Mouse (Mus musculus): ENCODE data around the gene Fitm1. TPM values are rescaled to one million over a fixed set of nuclear protein-coding genes. Genes with fewer than 3 reads are reported as not detected.

The Fitm1 gene
- total RNA-seq, 2 experiments from 2014 or later = not detected

DNA sequence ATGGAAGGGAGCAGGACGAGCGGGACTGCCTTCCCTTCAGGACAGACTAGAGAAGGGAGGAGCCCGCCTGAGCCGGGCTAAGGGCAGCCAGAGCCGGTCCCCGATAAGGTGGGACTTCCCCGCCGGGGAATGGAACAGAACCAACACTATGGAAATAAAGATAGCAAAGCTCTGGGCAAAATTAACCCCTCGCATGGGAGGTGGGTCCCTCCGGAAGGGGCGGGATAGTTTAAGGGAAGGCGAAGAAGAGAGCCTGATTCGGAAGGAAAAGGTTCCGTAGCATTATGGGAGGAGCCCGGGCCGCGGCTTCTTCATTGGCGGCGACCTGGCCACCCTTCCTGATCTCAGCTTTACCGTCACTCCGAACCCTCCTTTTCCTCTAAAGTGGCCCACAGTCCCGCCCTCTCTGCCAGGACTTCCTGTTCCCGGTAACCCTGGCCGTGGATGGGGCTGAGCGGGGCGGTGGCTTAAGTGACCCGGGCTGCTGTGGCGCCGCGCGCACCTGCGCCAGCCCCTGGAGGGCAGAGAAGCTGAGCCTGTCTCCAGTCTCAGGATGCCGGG is 16.0 kb downstream of the Fitm1 start, which contains the start of gene Rnf31:
Rnf31 (plus strand) TSS at position 378 of the 561 bp plus-strand sequence.
- peak; percentile 87 for ATAC-seq (replicated peaks; ENCODE audit: low FRiP score, poor library complexity, severe bottlenecking)

DNA sequence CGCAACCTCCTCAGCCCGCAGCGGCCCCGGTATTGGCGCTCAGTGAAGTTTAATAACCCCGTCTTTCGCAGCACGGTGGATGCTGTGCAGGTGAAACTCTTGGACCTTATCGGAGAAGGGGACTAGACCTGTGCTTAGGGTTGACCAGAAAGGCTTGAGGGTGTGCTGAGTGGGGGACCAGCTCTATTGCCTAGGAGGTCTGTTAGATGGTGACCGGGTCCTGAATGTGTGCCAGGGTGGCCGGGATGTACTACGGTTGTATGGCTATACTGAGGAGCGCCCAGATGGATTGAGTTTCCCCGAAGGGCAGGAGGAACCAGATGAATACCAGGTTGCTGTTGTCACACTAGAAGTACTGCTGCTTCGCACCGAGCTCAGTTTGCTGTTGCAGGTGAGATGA is 16.8 kb downstream of the Fitm1 start:
- peak; percentile 10 for ATAC-seq (replicated peaks; ENCODE audit: low FRiP score, poor library complexity, severe bottlenecking)

GRCm38 (mm10) chr14:55596036-55596690 is 20.7 kb downstream of the Fitm1 start:
- no peak for ATAC-seq (replicated peaks; ENCODE audit: low FRiP score, poor library complexity, severe bottlenecking)

DNA sequence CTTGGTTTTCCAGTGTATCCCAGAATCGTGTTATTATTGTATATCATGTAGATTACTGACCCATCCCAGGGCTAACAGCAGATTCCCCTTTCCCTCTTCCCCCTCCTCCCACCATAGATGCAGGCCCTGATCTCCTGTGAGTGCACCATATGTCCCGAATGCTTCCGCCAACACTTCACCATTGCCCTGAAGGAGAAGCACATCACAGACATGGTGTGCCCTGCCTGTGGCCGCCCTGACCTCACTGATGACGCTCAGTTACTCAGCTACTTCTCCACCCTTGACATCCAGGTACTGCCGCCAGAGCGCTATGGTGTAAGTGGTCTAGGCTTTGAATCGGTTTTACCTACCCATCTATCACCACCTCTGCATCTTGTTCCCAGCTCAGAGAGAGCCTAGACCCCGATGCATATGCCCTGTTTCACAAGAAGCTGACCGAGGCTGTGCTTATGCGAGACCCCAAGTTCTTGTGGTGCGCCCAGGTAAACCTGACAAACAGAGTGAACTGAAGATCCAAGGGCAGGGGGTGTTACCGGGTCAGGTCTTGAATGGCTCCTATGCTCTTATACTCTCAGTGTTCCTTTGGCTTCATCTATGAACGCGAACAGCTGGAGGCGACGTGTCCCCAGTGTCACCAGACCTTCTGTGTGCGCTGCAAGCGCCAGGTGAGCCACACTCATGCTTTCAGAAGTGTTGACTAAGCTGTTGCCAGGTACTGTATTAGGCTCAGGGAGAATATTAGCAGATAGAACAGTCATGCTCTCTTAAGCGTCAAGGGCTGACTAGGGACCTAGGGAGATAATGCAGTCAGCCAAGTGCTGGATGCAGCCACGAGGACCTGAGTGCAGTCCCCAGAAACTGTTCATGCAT is 23.3 kb downstream of the Fitm1 start:
- ATAC-seq (replicated peaks; ENCODE audit: low FRiP score, poor library complexity, severe bottlenecking) = no peak

DNA sequence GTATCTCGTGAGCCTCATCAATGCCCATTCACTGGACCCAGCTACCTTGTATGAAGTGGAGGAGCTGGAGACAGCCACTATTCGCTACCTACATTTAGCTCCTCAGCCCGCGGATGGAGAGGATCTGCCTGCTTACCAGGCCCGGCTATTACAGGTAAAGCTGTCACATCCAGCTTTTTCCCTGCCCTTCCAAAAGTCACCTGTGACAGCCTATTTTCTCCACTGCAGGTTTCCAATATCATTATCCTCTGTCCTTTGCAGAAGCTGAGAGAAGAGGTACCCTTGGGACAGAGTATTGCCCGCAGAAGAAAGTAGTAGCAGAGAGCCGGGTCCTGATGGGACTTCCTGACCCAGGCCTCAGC is 27.8 kb downstream of the Fitm1 start, which contains the start of gene Irf9:
Irf9 (plus strand) TSS at position 301 of the 362 bp plus-strand sequence.
- ATAC-seq (replicated peaks; ENCODE audit: low FRiP score, poor library complexity, severe bottlenecking) = no peak

DNA sequence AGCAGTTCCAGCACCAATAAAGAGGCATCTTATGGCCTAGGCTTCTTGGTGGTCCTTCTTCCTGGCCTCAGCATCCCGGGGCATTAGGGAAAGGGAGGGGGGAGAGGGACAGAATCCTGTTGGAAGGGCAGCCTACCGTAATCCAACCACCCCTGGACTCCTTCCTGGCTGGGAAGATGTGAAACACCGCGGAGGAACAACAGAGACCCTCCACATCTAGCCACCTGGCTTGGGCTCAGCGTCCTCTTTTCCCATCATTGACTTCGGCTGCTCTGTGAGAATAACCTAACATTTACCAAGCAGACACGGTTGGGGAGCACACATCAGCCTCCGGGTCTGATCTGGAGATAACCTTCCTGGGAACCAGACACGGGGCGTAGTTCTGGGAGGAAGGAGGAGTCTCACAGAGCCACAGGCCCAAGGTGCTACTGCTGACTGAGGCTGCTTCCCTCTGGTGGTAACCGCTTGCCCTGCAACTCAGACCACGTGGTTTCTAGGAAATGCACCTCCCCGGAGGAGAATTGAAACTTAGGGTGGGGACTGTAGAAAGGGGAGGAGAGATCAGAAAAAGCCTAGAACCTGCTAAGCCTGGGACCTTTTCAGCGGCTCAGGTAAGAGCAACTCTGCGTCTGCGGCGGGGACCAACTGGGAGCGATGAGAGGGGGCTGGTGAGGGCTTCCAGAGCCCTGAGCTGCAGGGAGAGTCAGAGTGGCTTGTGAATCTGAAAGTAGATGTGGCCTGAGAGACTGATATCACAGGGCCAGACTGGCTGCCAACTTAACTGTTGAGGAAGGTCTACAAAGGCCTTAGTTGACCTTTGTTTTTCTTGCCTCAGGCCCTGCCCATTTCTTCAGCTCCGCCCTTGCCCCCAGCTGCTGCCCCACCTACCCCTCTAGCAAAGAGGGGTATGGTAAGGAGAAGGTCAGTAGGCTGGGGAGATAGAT is 28.5 kb downstream of the Fitm1 start:
- peak; percentile 88 for ATAC-seq (replicated peaks; ENCODE audit: low FRiP score, poor library complexity, severe bottlenecking)

GRCm38 (mm10) chr14:55604823-55605222 is 29.4 kb downstream of the Fitm1 start:
- no peak for ATAC-seq (replicated peaks; ENCODE audit: low FRiP score, poor library complexity, severe bottlenecking)

DNA sequence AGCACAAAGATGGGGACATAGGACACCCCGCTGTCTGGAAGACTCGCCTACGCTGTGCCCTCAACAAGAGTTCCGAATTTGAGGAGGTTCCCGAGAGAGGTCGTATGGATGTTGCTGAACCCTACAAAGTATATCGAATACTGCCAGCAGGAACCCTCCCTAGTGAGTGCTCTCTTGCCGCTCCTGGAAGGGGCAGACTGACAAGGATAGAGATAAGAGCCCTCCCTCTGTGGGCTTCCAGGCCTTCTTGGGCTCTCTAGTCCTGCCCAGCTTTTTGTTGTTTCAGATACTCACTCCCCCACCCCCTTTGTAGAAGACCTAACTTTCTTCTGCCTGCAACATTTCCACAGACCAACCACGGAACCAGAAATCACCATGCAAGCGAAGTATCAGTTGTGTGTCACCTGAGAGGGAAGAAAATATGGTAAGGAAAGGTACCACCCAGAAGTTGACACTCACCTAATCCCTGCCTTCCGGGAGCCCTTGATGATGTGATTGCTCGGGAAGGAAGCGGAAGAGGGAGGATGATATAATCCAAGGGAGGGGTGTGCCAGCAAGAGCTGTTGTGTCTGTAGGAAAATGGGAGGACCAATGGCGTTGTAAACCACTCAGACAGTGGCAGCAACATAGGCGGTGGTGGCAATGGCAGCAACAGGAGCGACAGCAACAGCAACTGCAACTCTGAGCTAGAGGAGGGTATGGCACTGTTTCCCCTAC is 30.5 kb downstream of the Fitm1 start:
- ATAC-seq (replicated peaks; ENCODE audit: low FRiP score, poor library complexity, severe bottlenecking) = 0 out of 2 replicates have a peak, but pooled peaks have one; percentile 17

DNA sequence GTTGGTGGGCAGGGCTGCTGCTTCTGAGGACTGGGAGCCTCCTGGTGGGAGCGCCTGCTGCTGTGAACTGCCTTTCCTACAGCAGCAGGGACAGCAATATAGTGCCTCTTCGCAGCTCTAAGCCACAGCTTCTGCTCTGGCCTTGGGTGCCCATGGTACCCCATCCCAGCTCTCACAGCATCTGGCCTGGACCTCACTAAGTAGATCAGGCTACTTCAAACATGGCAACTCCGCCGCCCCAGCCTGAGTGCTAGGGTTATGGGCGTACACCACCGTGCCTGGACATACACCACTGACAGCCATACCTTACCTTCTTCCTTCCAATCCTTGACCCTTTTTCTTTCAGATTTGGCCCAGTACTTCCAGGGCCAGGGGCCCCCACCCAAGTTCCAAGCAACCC is 32.9 kb downstream of the Fitm1 start:
- ATAC-seq (replicated peaks; ENCODE audit: low FRiP score, poor library complexity, severe bottlenecking) = no peak

- no peak for ATAC-seq (replicated peaks; ENCODE audit: low FRiP score, poor library complexity, severe bottlenecking)
These were observed 37.9 kb downstream of the Fitm1 start for GRCm38 (mm10) chr14:55613346-55613745.

GRCm38 (mm10) chr14:55614565-55615178 is 39.3 kb downstream of the Fitm1 start:
- ATAC-seq (replicated peaks; ENCODE audit: low FRiP score, poor library complexity, severe bottlenecking) = peak; percentile 26; the same call in 1 of the 2 replicates

GRCm38 (mm10) chr14:55615876-55616275 is 40.5 kb downstream of the Fitm1 start:
- no peak for ATAC-seq (replicated peaks; ENCODE audit: low FRiP score, poor library complexity, severe bottlenecking)

GRCm38 (mm10) chr14:55616844-55617243 is 41.4 kb downstream of the Fitm1 start:
- ATAC-seq (replicated peaks; ENCODE audit: low FRiP score, poor library complexity, severe bottlenecking) = no peak

DNA sequence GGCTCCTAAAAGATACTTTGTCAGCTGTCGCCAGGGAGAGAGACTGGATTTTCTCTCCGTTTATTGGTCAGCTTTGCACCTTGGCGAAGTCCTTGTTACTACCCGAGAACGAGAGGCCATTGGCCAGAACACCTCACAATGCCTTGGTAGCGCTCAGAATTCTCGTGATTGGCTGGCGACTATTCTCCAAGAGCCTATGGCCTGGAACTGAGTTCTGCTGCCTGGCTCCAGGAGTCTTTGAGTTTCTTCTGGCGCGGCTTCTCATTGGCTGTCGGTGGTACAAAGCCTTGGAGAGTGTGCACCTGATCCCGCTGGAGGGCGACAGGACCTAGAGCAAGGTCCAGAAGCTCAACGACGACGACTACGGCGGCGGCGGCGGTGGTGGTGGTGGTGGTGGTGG is 42.4 kb downstream of the Fitm1 start, which contains the start of gene Rec8:
Rec8 (plus strand) TSS at position 216 of the 400 bp plus-strand sequence.
- peak; percentile 77 for ATAC-seq (replicated peaks; ENCODE audit: low FRiP score, poor library complexity, severe bottlenecking)

DNA sequence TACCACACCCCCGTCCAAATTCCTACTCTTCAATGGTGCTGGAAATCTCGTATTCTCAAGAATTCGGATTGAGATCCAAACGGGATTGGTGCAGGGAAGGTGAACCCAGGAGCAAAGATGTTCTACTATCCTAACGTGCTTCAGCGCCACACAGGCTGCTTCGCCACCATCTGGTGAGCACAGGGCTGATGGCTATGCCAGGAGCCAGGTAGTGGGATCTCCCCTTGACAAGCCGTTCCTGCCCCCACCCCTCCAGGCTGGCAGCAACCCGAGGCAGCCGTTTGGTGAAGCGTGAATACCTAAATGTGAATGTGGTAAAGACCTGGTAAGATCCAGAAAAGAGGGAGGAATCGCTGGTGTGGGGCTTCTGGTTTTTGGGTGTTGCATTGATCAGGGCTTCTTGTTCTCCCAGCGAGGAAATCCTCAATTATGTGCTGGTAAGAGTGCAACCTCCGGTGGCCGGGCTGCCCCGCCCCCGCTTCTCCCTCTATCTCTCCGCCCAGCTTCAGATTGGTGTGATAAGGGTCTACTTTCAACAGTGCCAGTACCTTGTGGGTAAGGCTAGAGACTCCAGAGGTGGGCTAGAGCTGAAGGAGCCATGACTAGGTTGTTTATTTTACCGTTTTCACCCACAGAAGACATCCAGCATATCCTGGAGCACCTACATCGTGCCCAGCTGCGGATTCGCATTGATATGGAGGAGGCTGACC is 43.2 kb downstream of the Fitm1 start:
- peak; percentile 45 for ATAC-seq (replicated peaks; ENCODE audit: low FRiP score, poor library complexity, severe bottlenecking)
